Mouse (Mus musculus) liver, embryonic 14.5 days (tissue): ENCODE data around the gene Snx1. TPM values are rescaled to one million over a fixed set of nuclear protein-coding genes. Genes with fewer than 3 reads are reported as not detected.

ENCODE experiments used
- ATAC-seq: fragments of 200-750 bp; cut with Nextera tagmentation; 2 replicates; pipeline ENCODE4 v1.8.0; 2017; ENCODE audit warnings: moderate number of reproducible peaks, mild to moderate bottlenecking, moderate library complexity; ENCODE audit not compliant: insufficient read depth
- DNase-seq, 3 experiments: peaks; one replicate each; pipeline ENCODE4 v3.0.0-alpha.2; 2012 to 2013; ENCODE audit warnings: low read depth in 3 of 3, low spot score in 3 of 3
- H3K27ac ChIP-seq: fragments of 300-500 bp; sonication (generic); 2 replicates; pipeline ENCODE4 v1.5.1; 2014; ENCODE audit warnings: moderate library complexity, mild to moderate bottlenecking, control low read depth, inconsistent platforms
- H3K27me3 ChIP-seq: fragments of 300-500 bp; sonication (generic); 2 replicates; pipeline ENCODE4 v1.6.1; 2014; ENCODE audit warnings: mild to moderate bottlenecking, low read length, moderate library complexity; ENCODE audit not compliant: control insufficient read depth, insufficient read depth
- H3K36me3 ChIP-seq: fragments of 300-500 bp; sonication (generic); replicated peaks from 2 replicates; pipeline ENCODE4 v1.6.1; 2014; ENCODE audit warnings: low read depth; ENCODE audit not compliant: control insufficient read depth, insufficient read depth
- H3K4me1 ChIP-seq, 2 experiments: fragments of 200-500 bp in 1 of 2; fragments of 300-500 bp in 1 of 2; sonication (generic) in 1 of 2; replicated peaks; 2 replicates each; pipeline ENCODE4 v1.6.1; 2012 to 2014; ENCODE audit warnings: antibody characterized with exemption in 1 of 2, inconsistent platforms in 1 of 2, low read length in 1 of 2; ENCODE audit not compliant: control insufficient read depth in 2 of 2, insufficient read depth in 2 of 2
- H3K4me2 ChIP-seq: fragments of 300-500 bp; sonication (generic); 2 replicates; pipeline ENCODE4 v1.6.1; 2014; ENCODE audit warnings: low read depth, mild to moderate bottlenecking, control low read depth, moderate library complexity
- H3K4me3 ChIP-seq, 2 experiments: fragments of 200-500 bp in 1 of 2; fragments of 300-500 bp in 1 of 2; sonication (generic) in 1 of 2; 2 replicates each; pipeline ENCODE4 v1.5.1; 2012 to 2014; ENCODE audit warnings: low read depth in 2 of 2, low read length in 2 of 2, mild to moderate bottlenecking in 2 of 2, control low read depth in 1 of 2, inconsistent platforms in 1 of 2, moderate library complexity in 1 of 2; ENCODE audit not compliant: insufficient read depth in 1 of 2
- H3K9ac ChIP-seq: fragments of 300-500 bp; sonication (generic); replicated peaks from 2 replicates; pipeline ENCODE4 v1.6.1; 2014; ENCODE audit warnings: mild to moderate bottlenecking, control low read depth, moderate library complexity
- H3K9me3 ChIP-seq: fragments of 300-500 bp; sonication (generic); 2 replicates; pipeline ENCODE4 v1.6.1; 2016; ENCODE audit warnings: low read length, mixed read lengths; ENCODE audit not compliant: control insufficient read depth
- CTCF ChIP-seq: IDR thresholded peaks from 2 replicates; pipeline ENCODE4 v1.5.1; 2016; ENCODE audit warnings: antibody characterized with exemption, low read depth, control low read depth
- EP300 ChIP-seq: IDR thresholded peaks from 2 replicates; pipeline ENCODE4 v1.6.1; 2016; ENCODE audit warnings: antibody characterized with exemption, low read depth
- WGBS: fragments of 180-500 bp; shearing (Covaris S2); extraction: QIAGEN DNeasy Blood & Tissue Kit; methylation state at CpG from one replicate; pipeline ENCODE4 v1.1.7; 2014; ENCODE audit not compliant: insufficient replicate concordance; 5-methylcytosine and 5-hydroxymethylcytosine counted together
- polyA plus RNA-seq, 2 experiments: library from polyadenylated mRNA; depleted of rRNA in 1 of 2; stranded (reverse) in 1 of 2; unstranded in 1 of 2; fragments of >200 nt; fragmentation: Nextera tagmentation in 1 of 2; extraction: Ambion mirVana in 1 of 2; gene quantifications; 2 replicates each; pipeline versions ENCODE4 v1.2.1 to v1.2.3; 2012 to 2014

Gene Snx1
- polyA plus RNA-seq, 2 experiments: 47.7 to 66.0 TPM

DNA sequence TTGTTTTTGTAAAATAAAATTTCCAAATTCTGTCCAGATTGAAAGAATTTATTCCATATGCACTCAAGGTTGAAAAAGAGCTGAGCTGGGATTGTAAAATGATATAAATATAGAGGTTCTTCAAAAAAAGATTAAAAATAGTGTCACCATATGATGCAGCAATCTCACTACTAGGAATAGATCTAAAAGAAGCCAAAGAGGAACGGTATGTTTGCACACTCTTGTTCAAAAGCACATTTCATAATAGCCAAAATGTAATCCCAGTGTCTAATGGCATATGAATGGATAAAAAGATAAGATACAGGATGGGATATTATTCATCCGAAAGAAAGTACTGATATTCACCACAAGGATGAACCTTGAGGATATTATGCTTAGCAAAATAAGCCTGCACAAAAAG is 6.9 kb downstream of the Snx1 start:
- H3K27ac ChIP-seq: peak overlapping the region; percentile 68
- H3K4me3 ChIP-seq: no peak overlapping the region
- no peaks in the 10 kb centered on the region for H3K9me3 ChIP-seq
- H3K9ac ChIP-seq: no peak overlapping the region
- no peaks in the 10 kb centered on the region for H3K27me3 ChIP-seq
- TF ChIP-seq EP300 (no peak), CTCF (no peak)
- ATAC-seq: no peak
- peaks cover 32 to 33% of the 10 kb centered on the region in 2 experiments for H3K4me1 ChIP-seq
- DNase-seq: no peak
- 76% methylated on average over 2 of the region's 2 CpGs for WGBS
- H3K4me2 ChIP-seq: peak overlapping the region; percentile 43
- H3K36me3 ChIP-seq: peaks cover 4% of the 10 kb centered on the region

DNA sequence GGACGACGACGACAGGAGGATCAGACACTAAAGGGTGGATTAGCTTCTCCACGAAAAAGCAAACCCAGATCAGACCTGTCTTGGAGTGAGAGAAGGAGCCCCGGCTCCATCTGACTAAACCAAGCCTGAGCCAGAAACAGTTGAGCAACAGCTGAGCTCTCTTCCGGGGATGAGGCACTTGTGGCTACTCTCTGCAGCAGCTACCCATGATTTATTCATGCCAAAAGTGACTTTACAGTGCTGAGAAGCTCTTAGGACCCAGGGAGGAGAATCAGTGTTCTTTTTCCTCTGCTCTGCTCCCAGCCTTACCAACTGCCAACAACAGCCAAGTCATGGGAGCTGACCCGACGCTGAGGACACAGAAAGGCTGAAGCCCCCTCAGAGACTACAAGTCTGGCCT is 9.5 kb downstream of the Snx1 start:
- 71% methylated on average over 8 of the region's 8 CpGs for WGBS
- no peak overlapping the region for H3K9ac ChIP-seq
- no peak overlapping the region for H3K27ac ChIP-seq
- H3K4me2 ChIP-seq: no peak overlapping the region
- peaks cover 4% of the 10 kb centered on the region for H3K36me3 ChIP-seq
- no peaks in the 10 kb centered on the region for H3K27me3 ChIP-seq
- ATAC-seq: no peak
- TF ChIP-seq EP300 (no peak), CTCF (no peak)
- DNase-seq: no peak
- no peak overlapping the region for H3K4me3 ChIP-seq
- peaks cover 22 to 26% of the 10 kb centered on the region in 2 experiments for H3K4me1 ChIP-seq
- H3K9me3 ChIP-seq: no peaks in the 10 kb centered on the region

DNA sequence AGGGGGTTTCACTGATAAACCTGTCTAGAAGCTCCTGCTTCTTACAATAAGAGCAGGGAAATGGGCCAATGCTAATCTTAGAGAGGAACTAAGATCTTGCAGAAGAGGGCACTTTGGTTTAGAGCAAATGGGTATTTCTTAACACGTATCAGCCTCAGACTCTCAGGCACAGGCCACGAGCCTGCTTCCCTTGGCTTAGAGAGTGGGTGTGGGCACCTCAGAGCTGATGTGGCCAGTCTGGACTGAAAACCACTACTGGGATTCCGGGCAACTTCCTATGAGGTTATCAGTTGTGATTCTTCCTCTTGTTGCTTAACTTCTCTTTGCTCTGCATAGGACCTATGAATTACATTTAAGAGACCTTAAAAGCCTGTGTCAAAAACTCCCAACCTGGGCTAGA is 12.0 kb downstream of the Snx1 start:
- peaks cover 4% of the 10 kb centered on the region for H3K36me3 ChIP-seq
- no peak overlapping the region for H3K27ac ChIP-seq

GRCm38 (mm10) chr9:66110611-66111379 is 15.6 kb downstream of the Snx1 start:
- Histone ChIP-seq H3K27me3 (no peaks in the 10 kb centered on the region), H3K9ac (no peak overlapping the region), H3K9me3 (no peaks in the 10 kb centered on the region), H3K4me1 (peaks cover 0 to 2% of the 10 kb centered on the region in 2 experiments; a peak in 1 of 4 replicates), H3K27ac (no peak overlapping the region), H3K4me2 (no peak overlapping the region), H3K4me3 (no peak overlapping the region), H3K36me3 (peaks cover 27% of the 10 kb centered on the region)
- TF ChIP-seq CTCF: no peak
- no peak for TF ChIP-seq EP300
- DNase-seq: no peak
- 80% methylated on average over 8 of the region's 8 CpGs for WGBS
- ATAC-seq: no peak

More for the DNA sequence above, 12.0 kb downstream of the Snx1 start:
- H3K4me1 ChIP-seq: peaks cover 5 to 11% of the 10 kb centered on the region in 2 experiments; a peak in 3 of 4 replicates
- no peaks in the 10 kb centered on the region for H3K27me3 ChIP-seq
- H3K9ac ChIP-seq: no peak overlapping the region
- H3K4me3 ChIP-seq: no peak overlapping the region
- no peaks in the 10 kb centered on the region for H3K9me3 ChIP-seq
- H3K4me2 ChIP-seq: no peak overlapping the region
- no peak for TF ChIP-seq EP300
- TF ChIP-seq CTCF: no peak
- WGBS: 35% methylated on average over 3 of the region's 3 CpGs
- DNase-seq: no peak
- no peak for ATAC-seq

GRCm38 (mm10) chr9:66110126-66110525 is 16.3 kb downstream of the Snx1 start:
- H3K36me3 ChIP-seq: peaks cover 29% of the 10 kb centered on the region
- no peak overlapping the region for H3K4me3 ChIP-seq
- H3K9me3 ChIP-seq: no peaks in the 10 kb centered on the region
- TF ChIP-seq CTCF (no peak), EP300 (no peak)
- H3K9ac ChIP-seq: no peak overlapping the region
- H3K27me3 ChIP-seq: no peaks in the 10 kb centered on the region
- 54% methylated on average over 8 of the region's 8 CpGs for WGBS
- H3K4me2 ChIP-seq: no peak overlapping the region
- H3K4me1 ChIP-seq: peaks cover 0 to 4% of the 10 kb centered on the region in 2 experiments; a peak in 2 of 4 replicates
- ATAC-seq: no peak
- no peak overlapping the region for H3K27ac ChIP-seq
- no peak for DNase-seq
